Comparison of ENCODE assay signal across 12 mouse cellular contexts in the genomic region with DNA sequence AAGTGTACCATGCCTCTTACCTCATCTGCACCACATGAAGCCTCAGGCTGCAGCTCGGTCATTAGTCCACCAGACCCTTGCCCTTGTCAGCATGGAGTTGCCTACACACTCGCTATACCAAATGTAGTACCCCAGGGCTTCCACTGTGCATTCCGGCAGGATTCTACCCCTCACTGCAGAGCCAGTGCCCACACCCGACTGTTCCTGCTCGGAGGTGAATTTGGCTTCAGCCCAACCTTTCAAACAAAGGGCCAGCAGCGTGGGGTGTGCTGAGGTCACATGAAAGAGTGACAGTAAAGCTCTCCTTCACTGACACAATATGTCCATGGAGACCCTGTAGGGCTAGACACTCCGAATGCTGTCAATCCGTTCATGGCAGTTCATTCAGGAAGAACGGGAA.
"Had no signal": no experiment of that assay in that cellular context is flagged by ENCODE, and none has a peak within 500 bp of the region (broad histone marks: within the 10 kb centered on the region; RNA-seq: fewer than 3 reads in every experiment).

No protein-coding gene starts in this region.

- H3K9ac ChIP-seq: liver, embryonic 13.5 days; lung, embryonic 15.5 days had no signal

- DNase-seq: kidney, adult 18-20 months; kidney, adult 9 months; kidney, postnatal 14 days; kidney, postnatal 4 days; liver, embryonic 13.5 days; lung, postnatal 36 days; midbrain, embryonic 14.5 days; thymus, adult 2 months; thymus, postnatal 14 days; thymus, postnatal 4 days had no signal

- H3K4me3 ChIP-seq: liver, embryonic 13.5 days; lung, embryonic 15.5 days had no signal

- H3K4me2 ChIP-seq: liver, embryonic 13.5 days; lung, embryonic 15.5 days; midbrain, embryonic 11.5 days had no signal

- H3K9me3 ChIP-seq: liver, embryonic 13.5 days; lung, embryonic 15.5 days had no signal

- H3K27ac ChIP-seq: liver, embryonic 13.5 days; lung, embryonic 15.5 days had no signal

- H3K36me3 ChIP-seq: liver, embryonic 13.5 days; lung, embryonic 15.5 days had no signal

- H3K27me3 ChIP-seq: lung, embryonic 15.5 days had no signal
